Mouse (Mus musculus) urinary bladder, adult 18-20 months (tissue): ENCODE data around the gene Qrich2.
"Not testable (repeated sequence)": the region's sequence is repeated elsewhere in the genome, so short reads cannot be mapped to it uniquely, and the experiment has no call there.

ENCODE experiments used
- DNase-seq, 2 experiments: peaks; one replicate each; pipeline ENCODE4 v3.0.0; 2022; ENCODE audit warnings: low spot score in 2 of 2, mixed read lengths in 2 of 2

Qrich2 gene

DNA sequence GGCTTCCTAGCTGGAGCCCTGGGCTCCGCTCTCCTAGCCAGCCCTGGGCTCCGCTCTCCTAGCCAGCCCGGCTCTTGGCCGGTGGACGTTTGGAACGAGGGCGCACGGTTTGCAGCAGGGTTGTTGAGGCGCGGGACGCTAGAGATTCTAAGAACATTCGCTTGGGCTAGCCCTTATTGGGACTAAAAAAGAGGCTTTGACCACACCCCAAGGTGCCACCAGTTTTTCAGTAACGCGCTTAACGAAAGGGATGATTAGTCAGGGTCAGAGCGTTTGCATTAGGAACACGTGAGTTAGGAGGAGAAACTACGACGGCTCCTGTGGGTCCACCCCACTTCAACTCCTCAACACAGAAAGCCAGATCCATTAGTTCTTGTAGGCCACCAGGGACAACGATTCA lies at the start of gene Qrich2:
Qrich2 (minus strand) TSS at position 101 of the 400 bp plus-strand sequence.
- DNase-seq, result no peak

DNA sequence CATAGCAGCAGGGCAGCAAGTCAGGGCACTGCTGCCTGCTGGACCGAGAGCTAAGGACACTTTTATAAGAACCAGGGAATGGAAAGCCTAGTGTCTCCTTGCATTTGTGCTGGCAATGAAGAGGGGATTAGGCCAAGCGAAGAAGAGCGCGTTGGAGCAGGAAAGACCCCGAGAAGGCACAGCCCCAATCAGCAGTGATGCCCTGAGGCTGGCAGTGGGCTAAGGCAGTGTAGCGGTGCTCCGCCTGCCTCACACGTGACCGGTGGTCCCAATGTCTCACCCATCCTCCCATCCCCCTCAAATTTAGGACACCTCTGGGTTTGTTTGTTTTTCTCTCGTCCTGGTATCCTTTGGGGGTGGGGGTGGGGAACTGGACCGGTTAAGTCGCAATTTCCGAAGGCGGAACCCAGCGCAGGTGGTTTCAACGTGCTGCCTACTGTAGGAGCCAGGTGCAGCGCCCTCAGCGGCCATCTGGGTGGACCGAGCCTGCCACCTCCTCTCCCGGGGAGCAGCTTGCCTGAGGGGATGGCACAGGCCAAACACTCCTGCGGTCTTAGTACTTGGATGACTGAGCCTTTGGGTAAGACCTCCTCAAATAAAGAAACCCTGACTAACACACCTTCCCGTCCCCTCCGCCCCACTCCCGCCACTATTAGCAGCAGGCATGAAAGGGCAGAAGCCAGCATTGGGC lies 49.4 kb upstream of the Qrich2 start:
- DNase-seq, result no peak

DNA sequence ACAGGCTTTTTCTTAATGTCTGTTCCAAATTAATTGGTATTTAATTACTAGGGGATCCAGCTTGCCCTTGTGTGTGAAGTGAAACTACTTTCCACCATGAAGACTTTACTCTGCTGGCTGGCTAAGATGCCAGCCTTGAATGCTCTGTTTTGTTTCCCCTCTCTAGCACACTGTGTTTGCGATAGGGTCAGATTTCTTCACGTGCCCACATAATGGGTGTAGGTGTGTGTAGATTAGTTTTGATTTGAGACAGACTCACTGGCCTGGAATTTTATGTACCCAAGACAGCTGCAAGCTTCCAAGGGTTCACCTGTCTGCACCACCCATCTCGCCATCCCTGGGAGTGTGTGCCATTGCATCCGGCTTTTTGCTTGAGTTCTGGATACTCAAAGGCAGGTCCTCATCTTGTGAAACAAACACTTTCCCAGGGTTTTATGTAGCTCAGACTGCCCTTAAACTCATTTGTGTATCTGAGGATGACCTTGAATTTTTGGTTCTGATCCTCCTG lies 47.5 kb upstream of the Qrich2 start:
- no peak for DNase-seq

DNA sequence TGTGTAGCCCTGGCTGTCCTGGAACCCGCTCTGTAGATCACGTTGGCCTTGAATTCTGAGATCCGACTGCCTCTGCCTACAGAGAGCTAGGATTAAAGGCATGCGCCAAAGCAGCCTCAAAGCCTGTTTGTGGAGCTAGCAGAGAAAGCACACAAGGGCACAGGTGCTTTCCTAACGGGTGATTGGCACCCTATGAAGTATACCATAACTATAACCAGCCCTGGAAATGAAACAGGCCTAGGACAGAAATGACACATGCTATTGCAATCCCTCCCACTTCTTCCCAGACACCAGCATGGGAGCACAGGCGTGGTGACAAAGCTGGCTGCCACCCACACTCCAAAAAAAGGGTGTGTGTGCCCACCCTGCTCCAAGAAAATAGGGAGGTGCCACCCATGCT lies 46.9 kb upstream of the Qrich2 start:
- DNase-seq, result no peak

DNA sequence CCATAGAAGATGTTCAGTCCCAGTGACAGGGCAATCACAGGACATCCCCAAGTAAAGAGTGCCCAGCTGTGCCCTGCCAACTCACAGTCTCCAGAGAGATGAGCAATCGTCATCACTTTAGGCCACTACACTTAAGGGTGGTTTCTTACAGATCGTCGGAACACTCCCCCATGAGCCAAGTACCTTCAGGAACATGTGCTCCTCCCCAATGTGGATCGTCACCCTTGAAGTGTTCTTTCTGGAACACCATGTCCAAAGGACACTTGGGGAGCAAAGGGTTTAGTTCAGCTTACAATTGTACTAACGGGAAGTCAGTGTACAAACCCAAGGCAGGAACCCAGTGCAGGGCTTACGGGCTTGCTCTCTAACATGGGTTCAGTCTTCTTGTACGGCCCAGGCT lies 46.1 kb upstream of the Qrich2 start:
- no peak for DNase-seq

DNA sequence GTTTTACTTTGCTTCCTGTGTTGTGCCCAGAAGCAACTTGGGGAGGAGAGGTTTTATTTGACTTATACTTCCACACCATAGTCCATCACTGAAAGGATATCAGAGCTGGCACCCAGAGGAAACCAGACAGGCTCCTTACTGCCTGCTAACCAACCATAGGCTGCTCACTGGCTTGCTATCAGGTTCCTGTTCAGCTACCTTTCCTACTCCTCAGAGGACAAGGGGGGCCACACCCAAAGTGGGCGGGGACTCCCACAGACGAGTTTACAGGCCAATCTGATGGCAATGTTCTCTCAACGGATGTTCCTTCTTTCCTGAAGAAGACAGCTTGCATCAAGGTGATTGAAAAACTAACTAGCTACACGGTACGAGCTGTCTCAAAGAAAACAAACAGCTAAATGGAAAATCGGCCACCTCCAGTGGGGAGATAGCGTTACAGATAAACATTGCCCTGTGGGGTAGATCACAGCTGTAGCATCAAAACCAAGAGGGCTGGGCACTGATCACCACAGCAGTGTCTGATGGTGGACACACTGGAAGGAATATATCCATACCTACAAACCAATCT lies 45.3 kb upstream of the Qrich2 start:
- DNase-seq, result no peak

DNA sequence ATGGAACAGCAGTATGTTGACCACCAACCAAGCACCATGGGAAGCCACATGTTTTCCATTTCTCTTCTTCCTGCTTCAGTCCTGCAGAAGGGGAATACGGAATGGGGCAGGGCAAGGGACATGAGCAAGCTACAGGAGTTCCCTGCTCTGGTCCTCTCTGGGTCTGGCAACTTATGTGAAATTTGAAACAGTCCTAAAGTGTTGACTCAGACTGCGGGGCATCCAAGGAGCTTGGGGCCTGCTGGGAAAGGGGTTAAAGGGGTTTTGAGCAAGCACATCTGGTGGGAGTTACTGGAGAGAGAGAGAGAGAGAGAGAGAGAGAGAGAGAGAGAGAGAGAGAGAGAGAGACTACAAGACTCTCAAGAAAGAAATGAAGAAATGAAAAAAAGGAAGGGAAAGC lies 42.6 kb upstream of the Qrich2 start:
- no peak for DNase-seq

DNA sequence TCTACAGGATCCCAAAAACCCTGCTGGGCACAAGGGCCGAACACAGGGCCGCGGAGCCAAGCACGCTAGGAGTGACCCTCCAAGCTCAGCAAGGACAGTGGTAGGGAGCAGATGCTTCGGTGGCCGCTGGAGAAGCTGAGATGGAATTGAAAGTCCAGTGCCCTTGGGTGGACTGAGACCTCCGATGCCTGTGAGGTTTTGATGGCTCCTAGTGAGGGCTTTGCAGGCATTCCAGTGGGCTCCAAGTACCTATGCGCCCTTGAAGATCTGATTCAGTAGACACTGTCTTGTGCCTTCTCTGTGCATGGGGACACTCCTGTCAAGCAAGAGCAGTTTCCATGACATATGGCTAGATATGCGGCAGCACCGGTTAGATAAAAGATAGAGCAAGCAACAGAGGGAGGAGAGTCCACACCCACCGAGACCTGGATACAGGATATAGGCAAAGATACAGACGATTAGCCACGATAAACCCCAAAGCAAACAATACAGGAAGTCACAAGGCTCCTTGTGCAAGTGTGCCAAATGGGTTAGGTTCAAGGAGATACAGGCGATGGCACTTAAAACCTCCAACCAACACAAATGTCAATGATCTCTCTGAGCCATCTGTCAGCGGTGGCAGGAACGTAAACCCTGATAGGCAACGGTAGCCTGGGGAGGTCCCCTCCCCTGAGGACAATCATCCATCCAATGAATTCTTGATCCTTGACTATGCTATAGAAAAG lies 40.3 kb upstream of the Qrich2 start:
- DNase-seq, result no peak

DNA sequence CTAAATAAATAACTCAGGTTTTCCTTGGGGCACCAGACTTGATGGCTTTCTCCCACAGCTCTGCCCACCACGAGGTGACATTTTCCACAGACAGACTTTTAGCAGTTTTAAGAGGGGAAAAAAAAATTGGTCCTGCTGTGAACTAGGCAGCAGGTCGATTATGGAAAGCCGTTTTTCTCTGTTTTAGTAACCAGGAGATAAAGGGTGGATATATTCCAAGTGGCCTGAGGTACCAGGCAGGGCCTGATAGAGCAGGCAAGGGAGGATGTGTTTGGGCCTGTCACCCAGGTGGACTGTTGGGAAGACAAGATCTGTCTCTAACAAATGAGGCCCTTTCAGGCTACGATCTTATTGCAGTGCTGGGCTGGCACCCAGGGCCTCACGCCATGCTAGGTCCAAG lies 39.5 kb upstream of the Qrich2 start:
- no peak for DNase-seq

DNA sequence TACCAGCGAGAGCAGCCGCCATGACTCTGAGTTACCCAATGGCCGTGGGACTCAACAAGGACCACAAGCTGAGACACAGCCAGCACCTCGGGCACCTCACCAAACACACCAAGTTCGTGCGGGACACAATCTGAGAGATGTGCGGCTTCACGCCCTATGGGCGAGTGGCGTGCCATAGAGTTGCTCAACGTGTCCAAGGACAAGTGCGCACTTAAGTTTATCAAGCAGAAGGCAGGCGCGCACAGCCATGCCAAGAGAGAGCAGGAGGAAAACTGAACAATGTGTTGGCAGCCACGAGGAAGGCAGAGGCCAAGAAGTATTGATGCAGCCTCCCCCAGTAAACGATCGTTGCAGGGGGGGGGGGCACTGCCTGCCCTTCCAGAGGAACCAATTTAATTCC lies 38.5 kb upstream of the Qrich2 start:
- no peak for DNase-seq

DNA sequence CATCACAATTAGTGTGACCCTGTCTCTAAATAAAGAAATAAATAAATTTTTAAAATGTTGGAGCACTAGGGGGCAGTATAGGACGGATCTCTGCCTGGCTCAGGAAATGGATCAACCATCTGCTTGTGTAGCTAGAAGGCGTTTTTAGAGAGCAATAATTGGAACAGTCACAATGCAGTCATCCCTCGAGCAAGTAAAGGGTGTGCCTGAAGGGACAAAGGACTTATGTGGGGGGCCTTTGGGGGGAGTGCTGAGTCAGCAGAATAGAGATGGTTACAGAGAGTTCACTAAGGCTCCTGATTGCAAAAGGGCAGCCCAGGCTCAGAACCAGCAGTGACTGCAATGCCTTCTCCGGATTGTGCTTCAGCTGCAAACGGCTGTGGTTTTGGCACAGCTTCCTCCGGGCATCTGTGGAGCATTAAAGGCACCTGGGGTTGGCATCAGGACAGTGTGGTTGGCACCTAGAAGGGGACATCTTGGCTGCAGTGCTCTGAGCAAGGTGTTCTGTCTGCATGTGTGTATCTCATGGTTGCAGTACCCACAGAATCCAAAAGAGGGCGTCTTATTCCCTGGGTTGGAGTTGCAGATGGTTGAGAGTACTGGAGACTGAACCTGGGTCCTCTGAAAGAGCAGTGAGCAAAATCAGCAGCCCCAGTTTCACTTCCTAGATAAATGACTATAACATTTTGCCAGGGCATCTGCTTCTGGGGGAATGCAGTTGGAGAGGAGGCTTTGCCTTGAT lies 35.1 kb upstream of the Qrich2 start:
- no peak for DNase-seq

DNA sequence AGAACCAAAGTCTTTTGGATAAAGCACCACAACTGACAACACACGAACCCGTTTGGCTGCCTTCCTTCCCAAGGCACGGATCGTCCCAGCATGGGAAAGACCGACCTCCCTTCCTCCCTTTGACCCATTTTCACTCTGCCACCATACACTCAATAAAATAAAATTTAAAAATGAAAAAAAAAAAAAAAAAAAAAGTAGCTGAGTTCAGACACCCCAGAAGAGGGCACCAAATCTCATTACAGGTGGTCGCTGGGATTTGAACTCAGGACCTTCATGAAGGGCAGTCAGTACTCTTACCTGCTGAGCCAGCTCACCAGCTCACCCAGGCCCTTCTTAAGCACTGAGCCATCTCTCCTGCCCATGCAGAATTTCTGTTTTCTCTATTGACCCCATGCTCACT lies 33.0 kb upstream of the Qrich2 start:
- DNase-seq, result no peak

DNA sequence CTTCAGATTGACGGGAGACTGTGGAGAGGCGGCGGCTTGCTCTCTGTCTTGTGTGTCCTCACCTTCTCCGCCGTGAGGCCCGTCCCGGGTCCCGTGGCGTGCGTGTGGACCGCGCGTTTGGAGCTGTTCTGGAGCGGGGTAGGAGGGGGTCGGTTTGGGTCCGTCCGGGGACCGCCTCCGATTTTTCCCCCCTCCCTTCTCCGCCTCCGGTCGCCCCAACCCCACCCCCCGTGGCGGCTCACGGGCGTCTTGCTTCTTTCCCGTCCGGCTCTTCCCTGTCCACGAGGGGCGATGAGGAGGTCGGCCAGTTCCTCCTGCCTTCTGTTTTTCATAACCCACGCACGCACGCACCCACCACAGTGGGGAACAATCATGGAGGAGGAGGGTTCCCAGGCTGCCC lies 32.6 kb upstream of the Qrich2 start:
- no peak for DNase-seq

DNA sequence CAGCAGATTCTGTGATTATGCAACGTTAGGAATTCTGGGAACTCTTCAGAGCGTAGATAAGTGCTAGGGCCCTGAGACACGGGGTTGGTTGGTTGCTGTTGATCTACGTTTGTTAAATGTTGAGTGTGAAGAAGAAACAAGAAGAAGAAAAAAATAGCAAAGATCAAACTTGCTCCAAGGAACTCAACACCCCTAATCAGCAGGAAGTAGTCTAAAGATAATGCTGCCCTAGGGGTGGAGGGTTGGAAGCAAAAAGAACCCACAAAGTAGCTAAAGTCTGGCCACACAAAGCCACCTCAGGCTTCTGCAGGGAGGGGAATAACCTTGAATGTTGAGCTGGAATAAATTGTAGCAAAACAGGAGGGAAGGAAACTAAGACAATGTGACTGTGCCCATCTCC lies 31.3 kb upstream of the Qrich2 start:
- DNase-seq, result no peak

DNA sequence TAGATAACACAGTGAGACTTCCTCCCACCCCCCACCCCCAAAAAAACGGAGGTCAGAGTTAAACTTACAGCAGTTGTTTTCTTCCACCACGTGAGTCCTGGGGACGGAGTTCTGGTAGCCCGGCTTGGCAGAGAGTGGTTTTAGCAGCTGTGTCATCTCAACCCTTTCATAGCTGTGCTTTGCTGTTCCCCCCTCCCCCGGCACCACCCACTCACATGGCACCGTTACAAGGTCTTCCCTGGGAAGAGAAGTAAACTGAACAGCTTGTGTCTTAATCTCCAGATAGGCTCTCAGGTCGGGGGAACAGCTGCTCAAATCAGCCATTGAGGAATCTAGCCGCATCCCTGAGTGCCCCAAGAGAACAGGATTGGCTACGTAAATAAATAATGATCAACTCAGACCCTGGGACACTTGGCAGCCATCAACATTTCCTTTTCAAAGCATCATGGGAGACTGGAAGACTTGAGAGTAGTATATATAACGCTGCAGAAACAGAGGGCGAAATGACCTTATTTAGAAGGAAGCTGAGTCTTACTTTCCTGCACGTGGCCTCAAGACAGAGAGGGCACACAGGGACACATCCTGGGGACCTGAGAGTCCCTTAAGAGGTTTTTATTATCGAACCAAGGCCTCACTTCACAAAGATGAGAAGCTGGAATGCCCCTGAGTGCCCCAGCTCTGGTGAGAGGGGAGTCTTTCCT lies 28.6 kb upstream of the Qrich2 start:
- DNase-seq, result peak in 1 of 2 experiments; percentile 83

DNA sequence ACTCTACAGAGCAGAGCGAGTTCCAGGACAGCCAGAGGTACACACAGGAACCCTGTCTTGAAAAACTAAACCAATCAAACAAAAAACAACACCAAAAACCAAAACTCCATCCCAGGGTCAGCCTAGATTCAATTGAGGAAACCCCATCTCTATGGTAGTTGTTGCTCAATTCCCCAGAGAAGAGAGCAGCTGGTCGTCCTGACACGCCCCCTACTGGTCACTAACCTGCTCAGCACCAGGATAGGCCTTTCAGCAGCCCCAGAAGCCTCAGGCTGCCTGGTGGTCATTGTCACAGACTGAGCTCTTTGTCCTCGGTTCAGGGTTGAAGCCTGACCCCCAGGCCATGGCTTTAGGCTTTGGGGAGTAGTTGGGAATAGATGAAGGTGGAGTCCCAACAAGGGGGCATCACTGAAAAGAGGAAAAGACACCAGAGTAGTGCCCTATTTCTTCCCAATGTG lies 27.8 kb upstream of the Qrich2 start, which contains the start of gene Prpsap1:
Prpsap1 (minus strand) TSS at position 408 of the 458 bp plus-strand sequence.
- DNase-seq, result no peak

DNA sequence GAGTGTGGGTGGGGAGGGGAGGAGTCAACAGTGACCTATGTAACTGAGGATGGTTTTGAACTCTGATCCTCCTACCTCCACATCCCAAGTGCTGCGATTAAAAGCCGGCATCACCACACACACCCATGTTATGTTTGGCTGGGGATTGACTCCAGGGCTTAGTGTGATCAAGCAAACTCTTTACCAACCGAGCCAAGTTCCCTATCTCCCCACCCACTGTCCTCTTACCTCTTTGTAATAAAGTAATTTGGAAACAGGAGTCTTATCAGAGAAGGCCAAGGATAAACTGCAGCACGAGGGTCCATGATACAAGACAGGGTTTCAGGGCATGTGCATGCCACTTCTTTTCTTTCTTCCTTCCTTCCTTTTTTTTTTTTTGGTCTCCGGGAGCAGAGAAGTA lies 27.1 kb upstream of the Qrich2 start:
- DNase-seq, result no peak

DNA sequence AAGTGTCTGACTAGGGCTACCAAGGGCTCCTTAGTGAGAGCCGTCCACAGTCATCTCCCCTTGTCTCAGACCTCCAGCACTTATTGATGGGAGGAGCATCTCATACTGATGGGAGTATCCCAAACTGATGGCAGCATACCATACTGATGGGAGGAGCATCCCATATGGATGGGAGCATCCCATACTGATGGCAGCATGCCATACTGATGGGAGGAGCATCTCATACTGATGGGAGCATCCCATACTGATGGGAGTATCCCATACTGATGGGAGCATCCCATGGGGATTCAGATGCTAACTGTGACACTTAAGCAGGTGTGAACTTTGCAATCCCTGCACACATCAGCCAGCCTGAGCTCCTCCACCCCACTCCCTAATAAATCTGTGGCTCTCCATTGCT lies 26.5 kb upstream of the Qrich2 start:
- not testable (repeated sequence) for DNase-seq

DNA sequence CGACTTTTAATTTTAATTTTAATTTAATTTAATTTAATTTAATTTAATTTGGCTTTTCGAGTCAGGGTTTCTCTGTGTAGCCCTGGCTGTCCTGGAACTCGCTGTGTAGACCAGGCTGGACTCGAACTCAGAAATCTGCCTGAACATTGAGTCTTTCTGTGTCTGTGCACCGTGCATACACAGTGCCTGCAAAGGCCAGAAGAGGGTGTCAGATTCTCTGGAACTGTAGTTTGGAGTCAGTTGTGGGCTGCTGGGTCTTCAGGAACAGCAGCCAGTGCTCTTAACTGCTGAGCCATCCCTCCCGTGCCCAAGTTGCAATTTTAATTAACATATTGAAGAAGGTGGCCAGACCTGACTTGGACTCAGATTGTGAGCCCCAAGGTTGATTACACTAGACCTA lies 25.3 kb upstream of the Qrich2 start:
- DNase-seq, result no peak

DNA sequence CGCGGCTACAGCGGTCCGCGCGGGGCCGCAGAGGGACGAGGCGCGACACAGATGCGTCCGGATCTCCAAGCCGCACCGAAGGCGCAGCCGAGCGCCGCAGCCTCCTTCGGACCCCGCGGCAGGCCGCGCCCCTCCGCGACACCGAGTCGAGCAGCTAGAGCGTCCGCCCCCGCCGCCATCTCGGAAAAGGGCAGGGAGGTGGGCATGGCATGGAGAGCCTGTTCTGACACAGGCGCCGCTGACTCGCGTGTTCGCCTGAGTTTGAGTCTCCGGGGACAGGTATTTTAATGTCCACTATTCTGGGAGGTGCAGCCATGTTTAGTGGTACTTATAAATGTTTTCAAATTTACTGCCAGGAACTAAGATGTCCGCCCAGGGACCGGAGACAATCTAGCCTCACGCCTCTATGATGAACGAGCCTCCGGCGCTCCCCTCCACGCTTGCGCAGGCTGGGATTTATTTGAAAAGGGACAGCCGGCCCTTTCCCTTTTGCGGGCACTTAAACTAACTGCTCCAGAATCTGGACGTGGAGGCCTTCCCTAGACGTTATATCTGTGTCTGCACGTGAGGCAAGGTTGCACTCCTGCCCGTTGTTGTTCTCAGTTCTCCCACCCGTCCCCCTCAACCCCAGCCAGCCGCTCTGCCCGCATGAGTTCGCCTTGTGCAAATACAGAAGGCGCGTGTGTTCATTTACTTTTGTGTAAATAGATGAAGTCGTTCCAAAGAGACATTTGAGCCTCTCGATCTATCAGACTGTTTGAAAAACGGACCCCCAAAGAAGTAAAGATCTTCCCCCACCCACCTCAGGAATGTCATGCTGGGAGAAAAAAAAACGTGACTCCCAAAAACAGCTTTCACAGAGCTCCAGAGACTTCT lies 24.4 kb upstream of the Qrich2 start:
- peak; percentile 84 for DNase-seq
